Mouse (Mus musculus): ENCODE results near the gene Fcgr4.

- TF ChIP-seq CTCF (IDR thresholded peaks at IDR 0.05) (no peak), EP300 (IDR thresholded peaks at IDR 0.05) (no peak)
Measured at GRCm38 (mm10) chr1:171018737-171019136, at the start of gene Fcgr4.
